In the genomic region with DNA sequence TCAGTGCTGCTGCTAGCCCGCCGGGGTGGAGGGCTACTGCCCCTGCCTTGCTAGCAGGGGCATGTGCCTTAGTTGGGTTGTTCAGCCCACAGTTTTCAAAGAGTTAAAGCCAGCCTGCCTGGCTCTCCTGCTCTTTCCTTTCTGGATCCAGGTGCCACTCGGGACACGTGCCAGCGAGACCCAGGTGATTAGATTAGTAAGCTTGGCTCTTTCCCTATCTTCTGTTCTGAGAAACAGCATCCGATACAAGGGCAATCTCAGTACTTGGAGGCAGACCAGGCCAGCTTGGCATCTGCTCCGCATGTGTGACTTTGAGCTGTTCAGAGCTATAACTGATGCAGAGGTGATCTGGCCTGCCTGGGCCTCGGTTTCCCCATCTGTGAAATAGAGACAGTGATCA, we compare ENCODE assay signal across 28 mouse cellular contexts.
DNase-seq lines count a peak whose midpoint lies in the region; ATAC-seq lines count a peak whose summit lies in the region.
"Had no signal": no experiment of that assay in that cellular context is flagged by ENCODE, and none has a peak within 500 bp of the region (broad histone marks: within the 10 kb centered on the region; RNA-seq: fewer than 3 reads in every experiment).

No protein-coding gene starts in this region.

- no peak overlapping the region for H3K4me3 ChIP-seq in heart, embryonic 12.5 days
- H3K4me3 ChIP-seq in midbrain, embryonic 10.5 days: no peak overlapping the region
- no peak overlapping the region for H3K4me3 ChIP-seq in midbrain, embryonic 16.5 days (ENCODE audit: low read depth, low read length)
- H3K4me3 ChIP-seq in forebrain, embryonic 13.5 days: no peak overlapping the region
- H3K4me3 ChIP-seq: embryonic facial prominence, embryonic 13.5 days; erythroblast, embryonic 14.5 days; forebrain, embryonic 12.5 days; gastrocnemius, adult 2 months; hindbrain, embryonic 15.5 days; layer of hippocampus, adult 2 months; limb, embryonic 12.5 days; liver, embryonic 13.5 days; midbrain, embryonic 12.5 days had no signal

- H3K27me3 ChIP-seq in heart, embryonic 12.5 days (replicated peaks): peaks cover 13% of the 10 kb centered on the region
- H3K27me3 ChIP-seq in midbrain, embryonic 10.5 days (ENCODE audit: low read depth, poor library complexity, severe bottlenecking): peaks cover 36% of the 10 kb centered on the region
- H3K27me3 ChIP-seq in midbrain, embryonic 16.5 days (ENCODE audit: control insufficient read depth, insufficient read depth, low read depth, low read length): no peaks in the 10 kb centered on the region
- peaks cover 37% of the 10 kb centered on the region for H3K27me3 ChIP-seq in forebrain, embryonic 13.5 days
- H3K27me3 ChIP-seq: embryonic facial prominence, embryonic 13.5 days; hindbrain, embryonic 15.5 days had no signal

- no peak for ATAC-seq in heart, embryonic 12.5 days (ENCODE audit: insufficient number of reproducible peaks, low FRiP score)
- ATAC-seq in midbrain, embryonic 16.5 days: no peak
- no peak for ATAC-seq in forebrain, embryonic 13.5 days
- ATAC-seq: Patski had no signal

- H3K36me3 ChIP-seq in heart, embryonic 12.5 days: no peaks in the 10 kb centered on the region
- H3K36me3 ChIP-seq in midbrain, embryonic 10.5 days: no peaks in the 10 kb centered on the region
- H3K36me3 ChIP-seq in midbrain, embryonic 16.5 days (ENCODE audit: control insufficient read depth, insufficient read depth, low read length): no peaks in the 10 kb centered on the region
- no peaks in the 10 kb centered on the region for H3K36me3 ChIP-seq in forebrain, embryonic 13.5 days (ENCODE audit: poor library complexity, severe bottlenecking)
- H3K36me3 ChIP-seq: embryonic facial prominence, embryonic 13.5 days; forebrain, embryonic 12.5 days; G1E; hindbrain, embryonic 15.5 days; limb, embryonic 12.5 days; liver, embryonic 13.5 days; midbrain, embryonic 12.5 days had no signal

- no peak overlapping the region for H3K4me2 ChIP-seq in heart, embryonic 12.5 days
- no peak overlapping the region for H3K4me2 ChIP-seq in midbrain, embryonic 16.5 days (ENCODE audit: low read length)
- no peak overlapping the region for H3K4me2 ChIP-seq in forebrain, embryonic 13.5 days
- H3K4me2 ChIP-seq: embryonic facial prominence, embryonic 13.5 days; forebrain, embryonic 12.5 days; heart, embryonic 11.5 days; hindbrain, embryonic 15.5 days; limb, embryonic 12.5 days; liver, embryonic 13.5 days; midbrain, embryonic 12.5 days had no signal

- peak; percentile 17 for DNase-seq in heart, adult 8-10 months (ENCODE audit: low spot score)
- DNase-seq in midbrain, embryonic 10.5 days (ENCODE audit: low spot score): no peak
- DNase-seq in cerebellum, adult 8-10 months: peak; percentile 45
- DNase-seq in cerebellum, postnatal 36 days: peak; percentile 47
- no peak for DNase-seq in adrenal gland, adult 2 months
- DNase-seq: adrenal gland, adult 8-10 months; embryo, embryonic 11 days; gastrocnemius, adult 2 months; kidney, adult 9 months; kidney, postnatal 14 days; liver, embryonic 13.5 days; lung, adult 2 months; lung, postnatal 14 days; retina, postnatal 1 day; thymus, postnatal 14 days had no signal

- no peak overlapping the region for H3K9ac ChIP-seq in heart, embryonic 12.5 days
- H3K9ac ChIP-seq in midbrain, embryonic 16.5 days (ENCODE audit: low read depth, low read length): no peak overlapping the region
- no peak overlapping the region for H3K9ac ChIP-seq in forebrain, embryonic 13.5 days
- H3K9ac ChIP-seq: embryonic facial prominence, embryonic 13.5 days; forebrain, embryonic 12.5 days; hindbrain, embryonic 15.5 days; limb, embryonic 12.5 days; liver, embryonic 13.5 days; midbrain, embryonic 12.5 days had no signal

- no peaks in the 10 kb centered on the region for H3K4me1 ChIP-seq in heart, embryonic 12.5 days (replicated peaks)
- H3K4me1 ChIP-seq in midbrain, embryonic 10.5 days: peaks cover 30% of the 10 kb centered on the region
- H3K4me1 ChIP-seq in midbrain, embryonic 16.5 days (ENCODE audit: control insufficient read depth, insufficient read depth, low read length): peaks cover 15% of the 10 kb centered on the region
- H3K4me1 ChIP-seq in forebrain, embryonic 13.5 days: peaks cover 24% of the 10 kb centered on the region

- 63% methylated on average over 8 of the region's 8 CpGs for WGBS in heart, embryonic 12.5 days
- 72% methylated on average over 8 of the region's 8 CpGs for WGBS in midbrain, embryonic 10.5 days
- 60% methylated on average over 8 of the region's 8 CpGs for WGBS in midbrain, embryonic 16.5 days
- 64% methylated on average over 8 of the region's 8 CpGs for WGBS in forebrain, embryonic 13.5 days

- no peak overlapping the region for H3K27ac ChIP-seq in heart, embryonic 12.5 days (ENCODE audit: poor library complexity, severe bottlenecking)
- H3K27ac ChIP-seq in midbrain, embryonic 10.5 days (replicated peaks): peak overlapping the region; percentile 42; the same call in 1 of the 2 replicates
- no peak overlapping the region for H3K27ac ChIP-seq in midbrain, embryonic 16.5 days (ENCODE audit: low read length)
- no peak overlapping the region for H3K27ac ChIP-seq in forebrain, embryonic 13.5 days
- H3K27ac ChIP-seq: embryonic facial prominence, embryonic 13.5 days; forebrain, embryonic 12.5 days; gastrocnemius, adult 2 months; layer of hippocampus, adult 2 months; limb, embryonic 12.5 days; liver, embryonic 13.5 days; midbrain, embryonic 12.5 days had no signal

- no peaks in the 10 kb centered on the region for H3K9me3 ChIP-seq in heart, embryonic 12.5 days (replicated peaks)
- no peaks in the 10 kb centered on the region for H3K9me3 ChIP-seq in midbrain, embryonic 10.5 days (replicated peaks)
- H3K9me3 ChIP-seq in midbrain, embryonic 16.5 days (replicated peaks; ENCODE audit: control insufficient read depth, low read length, poor library complexity, severe bottlenecking): no peaks in the 10 kb centered on the region
- no peaks in the 10 kb centered on the region for H3K9me3 ChIP-seq in forebrain, embryonic 13.5 days (replicated peaks)
- H3K9me3 ChIP-seq: embryonic facial prominence, embryonic 13.5 days; forebrain, embryonic 12.5 days; G1E; hindbrain, embryonic 15.5 days; limb, embryonic 12.5 days; liver, embryonic 13.5 days; midbrain, embryonic 12.5 days had no signal

Comparison
In these comparisons a context has a peak if more than half of its experiments do, and no peak if none do; other contexts are left out.
1. DNase-seq: peak in heart, adult 8-10 months (single experiment), cerebellum, adult 8-10 months (single experiment) and cerebellum, postnatal 36 days (2 of 2); none in midbrain, embryonic 10.5 days (single experiment) and adrenal gland, adult 2 months (single experiment).